Mouse (Mus musculus): ENCODE measurements around the gene Ccdc177.

DNA sequence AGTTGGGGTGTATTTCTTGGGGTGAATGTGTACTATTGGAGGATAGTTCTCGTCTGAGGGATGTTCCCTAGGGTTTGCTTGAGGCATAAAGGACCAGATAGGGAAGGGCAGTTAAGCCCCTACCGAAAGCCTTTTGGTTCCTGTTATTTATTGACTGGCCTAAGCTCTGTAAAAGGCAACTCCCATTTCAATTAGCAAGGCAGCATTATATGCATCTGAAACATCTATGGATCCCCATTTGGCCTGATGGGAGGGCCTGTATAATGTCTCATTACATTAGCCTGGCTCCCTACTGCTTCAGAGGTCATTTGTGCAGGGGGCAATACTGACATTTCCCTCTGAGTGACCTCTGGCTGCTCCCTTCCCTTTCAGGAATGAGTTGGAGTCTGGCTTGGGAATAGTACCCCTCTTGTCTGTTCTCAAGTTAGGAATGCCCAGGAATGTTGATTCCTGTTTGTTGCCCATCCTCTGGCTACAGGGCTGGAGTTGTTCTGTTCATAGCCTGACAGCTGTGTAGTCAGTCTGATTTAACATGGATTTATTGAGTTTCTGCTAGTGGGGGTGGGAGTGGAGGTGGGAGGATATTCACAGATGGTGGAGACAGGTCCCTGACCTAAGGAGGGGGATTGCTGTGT is 47.1 kb upstream of the Ccdc177 start:
- TF ChIP-seq MYOD1 (IDR thresholded peaks at IDR 0.05; ENCODE audit: control insufficient read depth, insufficient read length, low read depth) (no peak), CTCF (IDR thresholded peaks at IDR 0.05; ENCODE audit: control insufficient read depth, insufficient read depth, insufficient read length) (no peak), CEBPB (IDR thresholded peaks at IDR 0.05; ENCODE audit: low read depth) (no peak), MAX (IDR thresholded peaks at IDR 0.05) (no peak)
